Mouse (Mus musculus) left cerebral cortex, adult 8-10 months (tissue): Measurements from ENCODE around the gene Acvrl1. TPM values are rescaled to one million over a fixed set of nuclear protein-coding genes. Genes with fewer than 3 reads are reported as not detected.

Experiments
- DNase-seq, 2 experiments: peaks; one replicate each; pipeline ENCODE4 v3.0.0; 2022; ENCODE audit warnings: low spot score in 2 of 2
- total RNA-seq, 4 experiments: library from RNA; stranded (reverse); gene quantifications; 2 replicates each; pipeline ENCODE4 v1.2.4; 2022

Acvrl1 gene
- total RNA-seq: 10 to 100 TPM; 18.9 to 25.1 (median 19.3) TPM

- no peak for DNase-seq
Measured at GRCm38 (mm10) chr15:101128181-101129089, at the start of gene Acvrl1. TSS of gene Acvrl1 (plus strand) at chr15:101128522.

GRCm38 (mm10) chr15:101078731-101079156 lies 49.6 kb upstream of the Acvrl1 start:
- peak; percentile 42 to 54 for DNase-seq

GRCm38 (mm10) chr15:101080031-101080520 lies 48.2 kb upstream of the Acvrl1 start:
- DNase-seq: no peak

GRCm38 (mm10) chr15:101081035-101081548 lies 47.2 kb upstream of the Acvrl1 start:
- DNase-seq: no peak

GRCm38 (mm10) chr15:101082236-101082635 lies 46.1 kb upstream of the Acvrl1 start:
- no peak for DNase-seq

- DNase-seq: no peak
Measured at GRCm38 (mm10) chr15:101084499-101084898, 43.8 kb upstream of the Acvrl1 start.

- no peak for DNase-seq
Measured at GRCm38 (mm10) chr15:101086451-101086850, 41.9 kb upstream of the Acvrl1 start.

- DNase-seq: no peak
Measured at GRCm38 (mm10) chr15:101086956-101087355, 41.4 kb upstream of the Acvrl1 start.

- DNase-seq: no peak
Measured at GRCm38 (mm10) chr15:101088291-101088690, 40.0 kb upstream of the Acvrl1 start.

- no peak for DNase-seq
Measured at GRCm38 (mm10) chr15:101091551-101091950, 36.8 kb upstream of the Acvrl1 start.

- no peak for DNase-seq
Measured at GRCm38 (mm10) chr15:101092121-101092828, 36.0 kb upstream of the Acvrl1 start.

- peak in 1 of 2 experiments; percentile 58 for DNase-seq
Measured at GRCm38 (mm10) chr15:101092829-101093648, 35.3 kb upstream of the Acvrl1 start.

GRCm38 (mm10) chr15:101093988-101094387 lies 34.3 kb upstream of the Acvrl1 start:
- no peak for DNase-seq

- no peak for DNase-seq
Measured at GRCm38 (mm10) chr15:101094979-101095378, 33.3 kb upstream of the Acvrl1 start.

- no peak for DNase-seq
Measured at GRCm38 (mm10) chr15:101095392-101095791, 32.9 kb upstream of the Acvrl1 start.

- DNase-seq: no peak
Measured at GRCm38 (mm10) chr15:101097985-101098651, 30.2 kb upstream of the Acvrl1 start.

- DNase-seq: no peak
Measured at GRCm38 (mm10) chr15:101100996-101101395, 27.3 kb upstream of the Acvrl1 start.

GRCm38 (mm10) chr15:101103605-101104304 lies 24.6 kb upstream of the Acvrl1 start:
- DNase-seq: no peak

- peak in 1 of 2 experiments; percentile 54 for DNase-seq
Measured at GRCm38 (mm10) chr15:101105496-101105994, 22.8 kb upstream of the Acvrl1 start.

- DNase-seq: no peak
Measured at GRCm38 (mm10) chr15:101106011-101106410, 22.3 kb upstream of the Acvrl1 start.
